8 mouse cellular contexts compared by ENCODE assay signal in the genomic region with DNA sequence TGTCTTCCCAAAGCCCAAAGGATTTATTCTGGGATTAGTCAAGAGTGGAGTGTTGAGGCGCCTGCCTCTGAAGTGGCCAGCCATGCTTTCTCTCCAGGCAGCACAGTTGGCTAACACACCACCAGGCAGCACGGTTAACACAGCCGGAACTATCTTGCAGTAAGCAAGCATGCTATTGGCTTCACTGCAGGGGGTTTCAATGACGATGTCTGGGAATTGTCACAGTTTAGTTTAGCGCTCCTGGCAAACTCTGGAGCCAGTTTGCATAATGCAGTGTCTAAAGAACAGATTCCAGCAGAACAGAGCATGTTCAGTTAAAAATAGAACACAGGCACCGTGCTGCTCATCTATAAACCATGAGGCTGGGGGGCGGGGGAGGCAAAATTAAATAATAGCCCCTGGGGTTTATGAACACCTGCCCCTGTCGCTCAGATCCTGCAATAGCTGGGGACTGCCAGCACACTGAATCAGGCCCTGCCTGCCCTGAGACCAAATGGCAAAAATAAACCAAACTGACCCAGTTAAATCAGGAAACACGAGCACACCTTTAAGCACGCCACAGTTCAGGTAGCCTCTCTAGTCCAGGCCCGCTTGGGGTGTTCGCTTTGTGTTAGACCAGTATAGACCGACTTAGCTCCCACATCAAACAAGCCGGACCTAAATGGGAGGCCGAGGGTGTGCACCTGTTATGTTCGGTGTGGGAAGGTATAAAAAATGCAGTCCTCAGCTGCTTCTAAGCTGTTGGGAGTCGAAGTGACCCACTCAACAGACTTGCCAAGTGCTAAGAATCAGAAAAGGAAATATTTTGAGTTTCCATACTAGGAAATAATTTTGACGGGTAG. TPM values are rescaled to one million over a fixed set of nuclear protein-coding genes. Genes with fewer than 3 reads are reported as not detected.
DNase-seq lines count a peak whose midpoint lies in the region; ATAC-seq and TF ChIP-seq lines count a peak whose summit lies in the region.

No protein-coding gene starts in this region.

- peaks cover 28% of the 10 kb centered on the region for H3K27me3 ChIP-seq in E14TG2a.4 (ENCODE audit: insufficient read depth, low read length)
- H3K27me3 ChIP-seq in forebrain, embryonic 12.5 days, result 0 out of 2 replicates have a peak, but pooled peaks cover 6% of the 10 kb centered on the region
- no peaks in the 10 kb centered on the region for H3K27me3 ChIP-seq in hindbrain, embryonic 11.5 days (ENCODE audit: control insufficient read depth, insufficient read depth, low read length)

- intact Hi-C loops in left cerebral cortex, postnatal 4 days (cut with DNase I), result no loop called here

- DNase-seq in NIH3T3 (ENCODE audit: low read depth), result peak; percentile 10
- DNase-seq in hindbrain, embryonic 11.5 days (ENCODE audit: low spot score), result peak; percentile 41
- peak; percentile 40 for DNase-seq in left cerebral cortex, postnatal 4 days
- DNase-seq in skeletal muscle tissue, adult 2 months (ENCODE audit: low read depth, low spot score), result peak; percentile 92
- no peak for DNase-seq in thymus, postnatal 10 days (ENCODE audit: low spot score in 2 of 2)
- no peak for DNase-seq in adrenal gland, adult 2 months

- H3K4me3 ChIP-seq in E14TG2a.4 (replicated peaks; ENCODE audit: low read length), result 0 out of 2 replicates have a peak overlapping the region, but pooled peaks have one; percentile 10
- no peak overlapping the region for H3K4me3 ChIP-seq in forebrain, embryonic 12.5 days (replicated peaks)
- no peak overlapping the region for H3K4me3 ChIP-seq in hindbrain, embryonic 11.5 days (ENCODE audit: low read depth, low read length)

- ATAC-seq in forebrain, embryonic 12.5 days (ENCODE audit: low FRiP score), result peak; percentile 58; the same call in 1 of the 2 replicates
- peak; percentile 80 for ATAC-seq in hindbrain, embryonic 11.5 days (ENCODE audit: low FRiP score)

- H3K36me3 ChIP-seq in E14TG2a.4 (ENCODE audit: insufficient read depth, low read length), result no peaks in the 10 kb centered on the region
- H3K36me3 ChIP-seq in forebrain, embryonic 12.5 days (replicated peaks), result no peaks in the 10 kb centered on the region
- H3K36me3 ChIP-seq in hindbrain, embryonic 11.5 days (ENCODE audit: control insufficient read depth, insufficient read depth, low read length), result no peaks in the 10 kb centered on the region

- WGBS in forebrain, embryonic 12.5 days, result 57% methylated on average over 18 of the region's 18 CpGs
- 66% methylated on average over 18 of the region's 18 CpGs for WGBS in hindbrain, embryonic 11.5 days

- H3K27ac ChIP-seq in forebrain, embryonic 12.5 days, result no peak overlapping the region
- 0 out of 2 replicates have a peak overlapping the region, but pooled peaks have one; percentile 30 for H3K27ac ChIP-seq in hindbrain, embryonic 11.5 days (ENCODE audit: low read depth, low read length)

- H3K4me1 ChIP-seq in E14TG2a.4 (replicated peaks; ENCODE audit: low read depth, low read length), result peaks cover 39% of the 10 kb centered on the region
- H3K4me1 ChIP-seq in forebrain, embryonic 12.5 days, result peaks cover 12% of the 10 kb centered on the region
- peaks cover 3% of the 10 kb centered on the region; the same call in 1 of the 2 replicates for H3K4me1 ChIP-seq in hindbrain, embryonic 11.5 days (replicated peaks; ENCODE audit: control insufficient read depth, insufficient read depth, low read length)

- no peak for TF ChIP-seq CTCF in E14TG2a.4 (conservative IDR thresholded peaks at IDR 0.05; ENCODE audit: low read length)

- H3K9me3 ChIP-seq in E14TG2a.4 (ENCODE audit: low read length), result no peaks in the 10 kb centered on the region
- H3K9me3 ChIP-seq in forebrain, embryonic 12.5 days, result no peaks in the 10 kb centered on the region
- no peaks in the 10 kb centered on the region for H3K9me3 ChIP-seq in hindbrain, embryonic 11.5 days (ENCODE audit: control insufficient read depth, low read length)

- no peak overlapping the region for H3K9ac ChIP-seq in forebrain, embryonic 12.5 days
- H3K9ac ChIP-seq in hindbrain, embryonic 11.5 days (ENCODE audit: low read depth, low read length), result peak overlapping the region; percentile 31

- no peak overlapping the region for H3K4me2 ChIP-seq in forebrain, embryonic 12.5 days
- no peak overlapping the region for H3K4me2 ChIP-seq in hindbrain, embryonic 11.5 days (replicated peaks; ENCODE audit: low read depth, low read length)

RNA-seq across cellular contexts. Expression of a gene that starts 27.1 kb away (rescaled TPM):
- 44.5 and 47.1 TPM in 2 replicates for polyA plus RNA-seq in forebrain, embryonic 12.5 days (2016; fragmentation: Nextera tagmentation; extraction: Ambion mirVana)
- 59.5 and 59.8 TPM in 2 replicates for polyA plus RNA-seq in hindbrain, embryonic 11.5 days (2014; fragmentation: Nextera tagmentation; extraction: Ambion mirVana)
- total RNA-seq in left cerebral cortex, postnatal 4 days (2021), result 10 to 100 TPM; 32.2 TPM
- 100 to 1,000 TPM; 109 to 117 TPM for total RNA-seq in adrenal gland, adult 2 months (2021)
- polyA plus RNA-seq in adrenal gland, adult 2 months (2012; rRNA removed), result 27.4 and 41.4 TPM in 2 replicates

Comparison
In these comparisons a context has a peak if more than half of its experiments do, and no peak if none do; other contexts are left out.
1. DNase-seq: peak in NIH3T3 (single experiment), hindbrain, embryonic 11.5 days (single experiment), left cerebral cortex, postnatal 4 days (single experiment) and skeletal muscle tissue, adult 2 months (single experiment); none in thymus, postnatal 10 days (0 of 2) and adrenal gland, adult 2 months (single experiment).